Mouse (Mus musculus): Measurements from ENCODE around the gene Them4. TPM values are rescaled to one million over a fixed set of nuclear protein-coding genes. Genes with fewer than 3 reads are reported as not detected.

The Them4 gene
- total and polyA plus RNA-seq, 3 experiments, result 4.6 to 15.1 (median 13.2) TPM

DNA sequence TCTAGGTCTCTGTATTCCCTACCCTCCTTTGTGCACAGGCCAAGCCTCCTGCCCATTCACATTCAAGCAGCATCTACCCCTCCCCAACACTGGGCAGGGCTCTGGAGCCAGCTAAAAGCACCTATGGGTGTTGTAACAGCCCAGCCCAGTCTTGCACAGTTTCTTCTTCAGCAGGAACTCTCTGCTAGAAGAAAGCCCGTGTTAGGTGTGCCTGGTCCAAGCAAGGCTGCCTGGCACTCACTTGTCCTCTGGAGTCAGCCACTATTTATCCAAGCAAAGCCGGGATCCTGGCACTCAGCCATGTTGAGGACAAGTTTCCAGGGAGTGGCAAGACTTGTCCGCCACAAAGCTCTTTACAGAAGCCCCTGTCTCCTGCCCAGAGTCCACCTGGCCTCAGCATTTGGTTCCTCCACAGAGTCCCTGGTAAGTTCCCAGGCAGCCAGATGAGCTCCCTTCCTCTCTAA is 32.1 kb downstream of the Them4 start, which contains the start of gene Them5:
TSS of gene Them5 (plus strand) at position 141 of the 464 bp plus-strand sequence.
- no peak for DNase-seq
- Histone ChIP-seq H3K9ac (ENCODE audit: low read depth, low read length) (no peak within 1 kb of the TSS), H3K4me1 (ENCODE audit: control insufficient read depth, insufficient read depth, low read length) (no peaks in the 10 kb centered on the region), H3K27me3 (ENCODE audit: control insufficient read depth, insufficient read depth, low read length) (no peaks in the 10 kb centered on the region), H3K4me3 (no peak within 1 kb of the TSS), H3K79me2 (replicated peaks; ENCODE audit: control insufficient read depth, insufficient read depth, low read length) (no peaks in the 10 kb centered on the region), H3K27ac (no peak within 1 kb of the TSS), H3K36me3 (ENCODE audit: control insufficient read depth, insufficient read depth, low read length) (no peaks in the 10 kb centered on the region)
- intact Hi-C loops (cut with DNase I), result no loop called here
- TF ChIP-seq EP300 (IDR thresholded peaks at IDR 0.05; ENCODE audit: insufficient read depth, low read depth, low read length) (no peak), CTCF (IDR thresholded peaks at IDR 0.05) (no peak), POLR2A (IDR thresholded peaks at IDR 0.05; ENCODE audit: insufficient read depth, low read depth, low read length) (no peak)
- WGBS, result 18% methylated on average over 3 of the region's 3 CpGs

- Histone ChIP-seq H3K79me2 (replicated peaks; ENCODE audit: control insufficient read depth, insufficient read depth, low read length) (no peaks in the 10 kb centered on the region), H3K36me3 (ENCODE audit: control insufficient read depth, insufficient read depth, low read length) (no peaks in the 10 kb centered on the region), H3K27ac (no peak overlapping the region), H3K4me3 (no peak overlapping the region), H3K9ac (ENCODE audit: low read depth, low read length) (no peak overlapping the region), H3K4me1 (ENCODE audit: control insufficient read depth, insufficient read depth, low read length) (no peaks in the 10 kb centered on the region), H3K27me3 (ENCODE audit: control insufficient read depth, insufficient read depth, low read length) (no peaks in the 10 kb centered on the region)
- WGBS, result 65% methylated on average over 1 of the region's 1 CpGs
- TF ChIP-seq CTCF (IDR thresholded peaks at IDR 0.05) (no peak), POLR2A (IDR thresholded peaks at IDR 0.05; ENCODE audit: insufficient read depth, low read depth, low read length) (no peak), EP300 (IDR thresholded peaks at IDR 0.05; ENCODE audit: insufficient read depth, low read depth, low read length) (no peak)
- intact Hi-C loops (cut with DNase I), result no loop called here
- no peak for DNase-seq
Measured at GRCm38 (mm10) chr3:94342552-94342951, 32.7 kb downstream of the Them4 start.

- Histone ChIP-seq H3K4me3 (no peak overlapping the region), H3K4me1 (ENCODE audit: control insufficient read depth, insufficient read depth, low read length) (no peaks in the 10 kb centered on the region), H3K27ac (no peak overlapping the region), H3K9ac (ENCODE audit: low read depth, low read length) (no peak overlapping the region), H3K27me3 (ENCODE audit: control insufficient read depth, insufficient read depth, low read length) (no peaks in the 10 kb centered on the region), H3K79me2 (replicated peaks; ENCODE audit: control insufficient read depth, insufficient read depth, low read length) (no peaks in the 10 kb centered on the region), H3K36me3 (ENCODE audit: control insufficient read depth, insufficient read depth, low read length) (no peaks in the 10 kb centered on the region)
- 88% methylated on average over 2 of the region's 2 CpGs for WGBS
- no peak for DNase-seq
- TF ChIP-seq EP300 (IDR thresholded peaks at IDR 0.05; ENCODE audit: insufficient read depth, low read depth, low read length) (no peak), CTCF (IDR thresholded peaks at IDR 0.05) (no peak), POLR2A (IDR thresholded peaks at IDR 0.05; ENCODE audit: insufficient read depth, low read depth, low read length) (no peak)
- intact Hi-C loops (cut with DNase I), result no loop called here
Measured at GRCm38 (mm10) chr3:94344182-94344581, 34.3 kb downstream of the Them4 start.

GRCm38 (mm10) chr3:94344897-94345296 is 35.0 kb downstream of the Them4 start:
- no peak for DNase-seq
- H3K9ac ChIP-seq (ENCODE audit: low read depth, low read length), result no peak overlapping the region
- no peak overlapping the region for H3K27ac ChIP-seq
- no peaks in the 10 kb centered on the region for H3K79me2 ChIP-seq (replicated peaks; ENCODE audit: control insufficient read depth, insufficient read depth, low read length)
- TF ChIP-seq POLR2A (IDR thresholded peaks at IDR 0.05; ENCODE audit: insufficient read depth, low read depth, low read length), result no peak
- no peak for TF ChIP-seq CTCF (IDR thresholded peaks at IDR 0.05)
- no peak for TF ChIP-seq EP300 (IDR thresholded peaks at IDR 0.05; ENCODE audit: insufficient read depth, low read depth, low read length)
- intact Hi-C loops (cut with DNase I), result no loop called here
- no peaks in the 10 kb centered on the region for H3K36me3 ChIP-seq (ENCODE audit: control insufficient read depth, insufficient read depth, low read length)
- no peak overlapping the region for H3K4me3 ChIP-seq
- no peaks in the 10 kb centered on the region for H3K4me1 ChIP-seq (ENCODE audit: control insufficient read depth, insufficient read depth, low read length)
- no peaks in the 10 kb centered on the region for H3K27me3 ChIP-seq (ENCODE audit: control insufficient read depth, insufficient read depth, low read length)
- 70% methylated on average over 3 of the region's 3 CpGs for WGBS

DNA sequence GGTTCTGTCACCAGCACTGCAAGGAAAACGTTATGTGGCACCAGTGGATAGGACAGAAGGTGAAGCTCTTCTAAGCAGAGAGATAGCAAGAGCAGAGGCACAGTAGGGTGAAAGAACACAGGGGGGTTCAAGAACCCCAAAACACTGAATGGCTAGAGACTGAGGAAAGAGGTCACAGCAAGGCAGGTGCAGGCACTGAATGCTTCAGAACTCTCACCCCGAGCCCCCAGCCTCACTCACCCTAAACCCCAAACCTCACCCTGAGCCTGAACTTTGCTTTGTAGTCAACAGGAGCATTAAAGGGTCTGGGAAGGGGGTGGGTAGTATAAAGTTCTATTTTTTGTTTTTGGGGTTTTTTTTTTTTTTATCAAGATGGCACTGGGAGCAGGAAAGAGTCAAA is 38.3 kb downstream of the Them4 start:
- intact Hi-C loops (cut with DNase I), result no loop called here
- Histone ChIP-seq H3K27ac (no peak overlapping the region), H3K9ac (ENCODE audit: low read depth, low read length) (no peak overlapping the region), H3K79me2 (replicated peaks; ENCODE audit: control insufficient read depth, insufficient read depth, low read length) (no peaks in the 10 kb centered on the region), H3K4me1 (ENCODE audit: control insufficient read depth, insufficient read depth, low read length) (no peaks in the 10 kb centered on the region), H3K36me3 (ENCODE audit: control insufficient read depth, insufficient read depth, low read length) (no peaks in the 10 kb centered on the region), H3K27me3 (ENCODE audit: control insufficient read depth, insufficient read depth, low read length) (no peaks in the 10 kb centered on the region), H3K4me3 (no peak overlapping the region)
- WGBS, result 60% methylated on average over 2 of the region's 2 CpGs
- TF ChIP-seq POLR2A (IDR thresholded peaks at IDR 0.05; ENCODE audit: insufficient read depth, low read depth, low read length) (no peak), CTCF (IDR thresholded peaks at IDR 0.05) (no peak), EP300 (IDR thresholded peaks at IDR 0.05; ENCODE audit: insufficient read depth, low read depth, low read length) (no peak)
- DNase-seq, result no peak

DNA sequence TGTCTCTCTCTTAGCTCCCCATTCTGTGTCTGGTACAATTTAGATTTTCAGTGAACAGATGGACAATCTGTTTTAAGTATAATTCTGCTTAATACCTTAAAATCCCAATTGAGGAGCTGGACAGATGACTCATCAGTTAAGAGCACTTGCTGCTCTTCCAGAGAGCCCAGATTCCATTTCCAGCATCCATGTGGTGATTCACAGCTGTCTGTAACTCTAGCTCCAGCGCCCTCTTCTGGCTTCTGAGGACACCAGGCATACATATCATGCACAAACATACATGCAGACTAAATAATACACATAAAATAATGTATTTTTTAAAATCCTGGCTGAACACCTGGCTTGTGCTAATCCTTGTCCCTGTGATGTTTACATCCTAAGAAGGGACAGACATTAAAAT is 50.9 kb downstream of the Them4 start:
- Histone ChIP-seq H3K4me1 (ENCODE audit: control insufficient read depth, insufficient read depth, low read length) (no peaks in the 10 kb centered on the region), H3K79me2 (replicated peaks; ENCODE audit: control insufficient read depth, insufficient read depth, low read length) (no peaks in the 10 kb centered on the region), H3K36me3 (ENCODE audit: control insufficient read depth, insufficient read depth, low read length) (no peaks in the 10 kb centered on the region), H3K4me3 (no peak overlapping the region), H3K27me3 (ENCODE audit: control insufficient read depth, insufficient read depth, low read length) (peaks cover 2% of the 10 kb centered on the region; the same call in 1 of the 2 replicates), H3K27ac (no peak overlapping the region), H3K9ac (ENCODE audit: low read depth, low read length) (no peak overlapping the region)
- TF ChIP-seq CTCF (IDR thresholded peaks at IDR 0.05) (peak; percentile 32), POLR2A (IDR thresholded peaks at IDR 0.05; ENCODE audit: insufficient read depth, low read depth, low read length) (no peak), EP300 (IDR thresholded peaks at IDR 0.05; ENCODE audit: insufficient read depth, low read depth, low read length) (no peak)
- 0% methylated on average over 1 of the region's 1 CpGs for WGBS
- DNase-seq, result no peak
- intact Hi-C loops (cut with DNase I), result no loop called here
